In the genomic region with DNA sequence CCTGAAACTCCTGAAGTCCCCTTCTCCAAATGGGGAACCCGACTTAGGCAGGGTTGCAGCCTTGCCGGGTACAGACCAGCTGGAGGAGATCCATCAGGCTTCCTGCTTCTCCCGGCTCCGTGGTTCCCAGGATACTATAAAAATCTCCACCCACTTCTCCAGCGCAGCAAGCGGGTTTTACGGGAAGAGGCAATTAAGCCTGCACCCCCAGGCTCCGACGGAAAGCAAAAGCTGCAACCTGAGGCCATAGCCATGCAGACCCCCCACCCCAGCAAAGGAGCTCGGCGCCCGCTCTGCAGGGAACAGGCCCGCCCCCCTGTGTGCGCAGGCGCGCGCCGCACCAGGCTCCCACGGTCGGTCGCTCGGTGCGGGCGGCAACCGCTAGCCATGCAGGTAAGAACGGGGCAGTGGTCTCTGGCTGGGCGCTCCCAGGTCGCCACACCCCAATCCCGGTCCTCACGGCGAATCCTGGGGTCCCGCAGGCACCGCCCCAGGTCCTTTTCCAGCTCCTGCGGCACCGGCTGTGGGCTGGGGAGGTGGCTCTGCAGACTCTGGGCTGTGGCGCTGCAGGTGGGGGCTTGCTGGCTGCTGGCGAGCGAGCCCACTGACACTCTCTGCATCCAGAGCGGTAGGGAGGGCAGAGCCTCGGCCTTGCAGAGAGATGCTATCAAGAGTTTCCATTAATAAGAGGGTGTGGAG, we compare ENCODE assay signal across 8 mouse cellular contexts. TPM values are rescaled to one million over a fixed set of nuclear protein-coding genes. Genes with fewer than 3 reads are reported as not detected.
DNase-seq lines count a peak whose midpoint lies in the region; ATAC-seq and TF ChIP-seq lines count a peak whose summit lies in the region.

Gene L3mbtl1 (plus strand): TSS at position 325 of the 699 bp plus-strand sequence.

- no peak within 1 kb of the TSS for H3ac ChIP-seq in myocyte (ENCODE audit: control insufficient read depth, insufficient read length)

- H3K79me2 ChIP-seq in myocyte (ENCODE audit: control insufficient read depth, insufficient read depth) = no peaks in the 10 kb centered on the region

- intact Hi-C loops in left cerebral cortex, postnatal 36 days (cut with DNase I) = no loop called here

- peak within 1 kb of the TSS; percentile 56 for H3K9ac ChIP-seq in embryonic facial prominence, embryonic 14.5 days (ENCODE audit: low read depth, low read length)
- H3K9ac ChIP-seq in hindbrain, embryonic 12.5 days = peak within 1 kb of the TSS; percentile 59

- TF ChIP-seq POLR2A in myocyte (IDR thresholded peaks at IDR 0.05; ENCODE audit: insufficient read length, low read depth) = no peak

- ATAC-seq in embryonic facial prominence, embryonic 14.5 days (ENCODE audit: low read depth) = peak; percentile 44; the same call in 1 of the 2 replicates
- peak; percentile 73 for ATAC-seq in hindbrain, embryonic 12.5 days (ENCODE audit: low FRiP score)

- H3K4me1 ChIP-seq in embryonic facial prominence, embryonic 14.5 days (ENCODE audit: control insufficient read depth, insufficient read depth, low read length) = no peaks in the 10 kb centered on the region; the same call in 1 of the 2 replicates
- peaks cover 15% of the 10 kb centered on the region for H3K4me1 ChIP-seq in hindbrain, embryonic 12.5 days

- peak; percentile 91 for DNase-seq in heart, adult 11 months
- DNase-seq in heart, adult 8-10 months (ENCODE audit: low spot score) = no peak
- DNase-seq in adrenal gland, adult 18-20 months (ENCODE audit: low spot score in 2 of 2) = peak; percentile 27 to 36
- peak; percentile 17 for DNase-seq in embryonic facial prominence, embryonic 14.5 days (ENCODE audit: low spot score)
- DNase-seq in left cerebral cortex, postnatal 36 days (ENCODE audit: low spot score in 2 of 2) = peak; percentile 78 to 79
- DNase-seq in urinary bladder, postnatal 10 days (ENCODE audit: low spot score) = no peak

- H3K36me3 ChIP-seq in embryonic facial prominence, embryonic 14.5 days (ENCODE audit: control insufficient read depth, insufficient read depth, low read length) = peaks cover 21% of the 10 kb centered on the region
- peaks cover 27% of the 10 kb centered on the region for H3K36me3 ChIP-seq in hindbrain, embryonic 12.5 days
- H3K36me3 ChIP-seq in myocyte (ENCODE audit: control insufficient read depth, insufficient read depth) = peaks cover 16% of the 10 kb centered on the region

- H3K27ac ChIP-seq in embryonic facial prominence, embryonic 14.5 days (replicated peaks; ENCODE audit: low read depth, low read length) = no peak within 1 kb of the TSS
- H3K27ac ChIP-seq in hindbrain, embryonic 12.5 days = no peak within 1 kb of the TSS

- WGBS in embryonic facial prominence, embryonic 14.5 days = under 1% methylated on average over 27 of the region's 40 CpGs
- WGBS in hindbrain, embryonic 12.5 days = 1% methylated on average over 38 of the region's 40 CpGs

- H3K4me3 ChIP-seq in embryonic facial prominence, embryonic 14.5 days (ENCODE audit: low read depth, low read length) = peak within 1 kb of the TSS; percentile 53
- H3K4me3 ChIP-seq in hindbrain, embryonic 12.5 days = peak within 1 kb of the TSS; percentile 56
- no peak within 1 kb of the TSS for H3K4me3 ChIP-seq in myocyte

- H3K4me2 ChIP-seq in embryonic facial prominence, embryonic 14.5 days (ENCODE audit: low read depth, low read length) = peak within 1 kb of the TSS; percentile 98
- H3K4me2 ChIP-seq in hindbrain, embryonic 12.5 days (replicated peaks) = peak within 1 kb of the TSS; percentile 99
- H3K4me2 ChIP-seq in myocyte (ENCODE audit: low read depth) = peak within 1 kb of the TSS; percentile 48

- H3K27me3 ChIP-seq in embryonic facial prominence, embryonic 14.5 days (replicated peaks; ENCODE audit: control insufficient read depth, insufficient read depth, low read length) = peaks cover 13% of the 10 kb centered on the region
- H3K27me3 ChIP-seq in hindbrain, embryonic 12.5 days = peaks cover 31% of the 10 kb centered on the region
- H3K27me3 ChIP-seq in myocyte (ENCODE audit: control insufficient read depth, insufficient read depth, insufficient read length) = no peaks in the 10 kb centered on the region

- H3K9me3 ChIP-seq in embryonic facial prominence, embryonic 14.5 days (ENCODE audit: control insufficient read depth, low read length) = no peaks in the 10 kb centered on the region
- H3K9me3 ChIP-seq in hindbrain, embryonic 12.5 days (replicated peaks) = no peaks in the 10 kb centered on the region; the same call in 1 of the 2 replicates

TF ChIP-seq in myocyte, 11 proteins besides CTCF, POLR2A, EP300 and RAD21:
- no peak for TF ChIP-seq MYOG (IDR thresholded peaks at IDR 0.05; ENCODE audit: control insufficient read depth in 1 of 3, insufficient read depth in 1 of 3, insufficient read length in 2 of 3, low read depth in 2 of 3)

RNA-seq across cellular contexts. Expression of gene L3mbtl1, which starts in this region (rescaled TPM):
- total RNA-seq in heart, adult 8-10 months (2022) = not detected
- under 1 TPM in 1 of 2 experiments, not detected in 1; 0.51 TPM for total RNA-seq in adrenal gland, adult 18-20 months (2021)
- polyA plus RNA-seq in embryonic facial prominence, embryonic 14.5 days (2014; fragmentation: Nextera tagmentation; extraction: Ambion mirVana) = 0.25 and 0.54 TPM in 2 replicates
- 0.20 and 0.41 TPM in 2 replicates for polyA plus RNA-seq in hindbrain, embryonic 12.5 days (2016; fragmentation: Nextera tagmentation; extraction: Ambion mirVana)
- total RNA-seq in left cerebral cortex, postnatal 36 days (2021) = 10 to 100 TPM; 11.4 to 21.7 TPM
- polyA plus RNA-seq in myocyte (2012; fragmentation: generic; extraction: Trizol) = not detected

Comparison
In these comparisons a context has a peak if more than half of its experiments do, and no peak if none do; other contexts are left out.
1. RNA of gene L3mbtl1 (total RNA-seq): 11.4 to 21.7 TPM in left cerebral cortex, postnatal 36 days; 0.51 TPM in adrenal gland, adult 18-20 months and not detected in heart, adult 8-10 months; every median in the first group is over 4 times any median in the second.
2. DNase-seq: peak in heart, adult 11 months (single experiment) and left cerebral cortex, postnatal 36 days (2 of 2); none in heart, adult 8-10 months (single experiment) and urinary bladder, postnatal 10 days (single experiment).
3. Peak in DNase-seq in adrenal gland, adult 18-20 months; RNA of the gene not detected or under 1 TPM.
4. Peak in DNase-seq, ATAC-seq, H3K4me3 ChIP-seq, H3K9ac ChIP-seq and H3K4me2 ChIP-seq in embryonic facial prominence, embryonic 14.5 days; RNA of the gene not detected or under 1 TPM.
5. Peak in ATAC-seq, H3K4me3 ChIP-seq, H3K9ac ChIP-seq and H3K4me2 ChIP-seq in hindbrain, embryonic 12.5 days; RNA of the gene not detected or under 1 TPM.
6. H3K4me2 ChIP-seq: peak in every context shown above with its lines; median percentile 99 in hindbrain, embryonic 12.5 days; 98 in embryonic facial prominence, embryonic 14.5 days; 48 in myocyte.